Mouse (Mus musculus): ENCODE data around the gene Vps9d1.
"Not testable (repeated sequence)": the region's sequence is repeated elsewhere in the genome, so short reads cannot be mapped to it uniquely, and the experiment has no call there.

Gene Vps9d1

DNA sequence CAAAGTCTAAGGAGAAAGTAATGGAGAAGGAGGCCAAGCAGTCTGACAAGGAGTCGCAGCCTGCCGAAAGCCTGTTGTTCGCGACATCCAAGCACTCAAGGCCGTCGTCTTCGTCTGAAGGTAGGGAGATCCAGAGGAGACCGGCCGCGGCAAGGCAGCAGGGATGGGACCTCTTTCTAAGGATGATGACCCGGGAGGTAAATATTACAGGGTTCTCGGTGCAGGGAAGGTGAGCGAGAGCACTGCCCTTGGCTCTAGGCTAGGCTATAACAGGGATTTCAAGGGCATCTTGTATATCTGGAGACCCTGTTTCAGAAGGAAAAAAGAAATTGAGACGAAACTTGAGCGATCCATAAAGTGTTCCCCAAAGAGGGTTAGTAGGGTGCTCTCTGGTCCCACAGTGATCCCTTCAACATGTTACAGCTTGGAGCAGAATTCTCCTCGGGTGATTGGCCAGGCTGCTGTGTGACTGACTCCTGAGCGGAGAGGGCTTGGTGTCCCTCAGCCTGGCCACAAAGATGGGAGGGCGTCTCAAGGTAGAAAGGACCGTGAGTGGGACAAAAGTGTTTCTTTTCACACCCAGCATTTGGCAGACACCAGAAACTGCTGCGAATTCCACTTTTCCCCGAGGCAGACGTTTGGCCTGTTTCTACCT is 40.9 kb downstream of the Vps9d1 start:
- DNase-seq (ENCODE audit: low spot score): no peak

DNA sequence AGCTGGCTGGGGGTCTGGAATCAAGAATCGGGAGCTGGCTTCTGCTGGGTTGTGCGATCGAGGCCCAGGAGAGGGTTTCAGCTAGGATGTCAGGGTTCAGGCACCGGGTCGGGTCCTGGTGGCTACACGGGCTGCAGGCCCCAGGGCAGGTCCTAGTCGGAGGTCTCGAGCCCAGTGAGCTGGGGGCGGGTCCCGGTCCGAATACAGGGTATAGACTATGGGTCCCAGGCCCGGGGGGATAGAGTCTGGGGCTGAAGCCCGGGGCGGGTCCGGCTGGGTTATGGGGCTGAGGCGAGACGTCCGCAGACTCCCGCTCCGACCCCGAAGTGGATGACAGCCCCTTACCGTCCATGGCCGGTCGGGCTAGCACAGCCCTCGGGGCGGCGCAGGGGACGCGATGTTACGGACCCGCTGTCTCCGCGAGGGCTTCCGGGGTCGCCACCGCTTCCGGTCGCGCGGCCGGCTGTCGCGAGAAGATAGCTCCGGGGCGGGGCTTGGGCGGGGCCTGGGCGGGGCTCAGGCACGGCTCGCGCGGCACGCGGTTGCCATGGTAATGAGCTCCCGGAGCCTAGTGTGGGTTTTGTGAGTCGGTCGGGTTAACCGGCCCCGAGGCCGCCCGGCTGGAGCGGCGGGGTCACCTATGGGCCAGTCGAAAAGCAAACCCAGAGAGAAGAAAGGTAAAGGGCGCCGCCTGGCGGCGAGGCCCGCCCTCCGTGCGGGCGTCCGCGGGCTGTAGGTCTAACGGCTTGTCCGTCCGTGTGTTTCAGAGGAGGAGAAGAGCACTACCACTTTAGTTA is 41.6 kb downstream of the Vps9d1 start, which contains the start of the genes Chmp1a and Spata33:
Gene Chmp1a (minus strand): TSS at position 443 of the 797 bp plus-strand sequence.
Gene Spata33 (plus strand): TSS at position 512 of the 797 bp plus-strand sequence.
- DNase-seq (ENCODE audit: low spot score): peak; percentile 92

DNA sequence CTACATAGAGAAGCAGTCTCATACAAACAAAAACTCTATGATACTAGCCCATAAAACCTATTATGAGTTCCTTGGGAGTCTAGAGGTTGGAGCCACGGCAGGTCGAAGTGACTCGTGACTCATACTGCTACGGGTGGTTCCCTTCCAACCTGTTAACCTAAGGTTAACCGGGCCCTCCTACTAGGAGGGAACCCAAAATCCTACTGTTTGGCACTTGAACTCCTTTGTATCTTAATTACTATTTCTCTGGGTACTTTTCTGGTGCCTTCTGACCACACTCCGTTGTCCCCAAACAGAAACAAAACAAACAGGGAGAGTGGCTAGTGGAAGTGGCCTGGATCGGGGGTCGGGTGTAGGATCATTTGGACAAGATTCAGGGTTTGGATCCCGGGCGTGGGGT is 42.3 kb downstream of the Vps9d1 start:
- DNase-seq (ENCODE audit: low spot score): no peak

DNA sequence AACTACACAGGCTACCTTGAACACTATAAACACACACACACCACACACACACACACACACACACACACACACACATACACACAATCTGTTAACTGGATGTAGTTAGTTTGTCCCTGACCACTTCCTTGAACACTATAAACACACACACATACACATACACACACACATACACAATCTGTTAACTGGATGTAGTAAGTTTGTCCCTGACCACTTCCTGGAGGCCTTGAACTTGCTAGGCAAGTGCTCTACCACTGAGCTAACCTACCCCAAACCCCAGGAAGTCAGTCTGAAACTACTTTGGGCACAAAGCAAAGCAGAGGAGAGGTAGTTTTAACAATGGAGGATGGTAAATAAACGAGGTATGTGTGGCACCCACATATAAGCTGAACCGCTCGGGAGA is 50.6 kb downstream of the Vps9d1 start:
- no peak for DNase-seq (ENCODE audit: low spot score)

DNA sequence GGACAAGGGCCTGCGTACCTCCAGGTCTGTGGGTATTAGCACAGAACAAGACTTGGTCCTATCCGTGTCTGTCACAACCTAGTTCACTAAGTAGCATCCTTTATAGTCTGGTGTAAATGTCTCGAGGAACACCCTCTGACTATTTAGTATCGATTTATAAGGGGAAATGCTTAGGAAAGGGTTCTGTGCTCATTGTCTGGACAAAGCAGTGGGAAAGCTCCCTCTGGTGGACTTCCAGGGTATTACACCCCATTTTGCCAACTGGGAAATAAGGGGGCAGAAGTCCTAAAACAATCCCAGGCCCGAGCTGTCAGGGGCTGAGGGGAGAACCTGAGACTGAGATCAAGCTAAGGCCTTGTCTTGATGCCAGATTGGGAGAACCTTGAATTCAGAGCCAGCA is 51.9 kb downstream of the Vps9d1 start:
- DNase-seq (ENCODE audit: low spot score): peak; percentile 77

DNA sequence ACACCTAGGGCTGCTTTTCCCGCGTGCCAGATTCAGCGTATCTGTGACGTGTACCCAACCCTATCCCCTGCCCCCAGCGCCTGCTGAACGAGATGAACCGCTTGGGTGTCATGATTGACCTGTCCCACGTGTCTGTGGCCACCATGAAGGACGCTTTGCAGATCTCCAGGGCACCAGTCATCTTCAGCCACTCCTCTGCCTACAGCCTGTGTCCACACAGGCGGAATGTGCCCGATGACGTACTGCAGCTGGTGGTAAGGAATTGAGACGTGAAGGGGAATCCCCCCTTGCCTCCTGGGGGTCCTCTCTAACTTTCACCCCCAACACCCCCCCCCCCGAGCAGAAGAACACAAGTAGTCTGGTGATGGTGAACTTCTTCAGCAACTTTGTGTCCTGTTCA is 54.3 kb downstream of the Vps9d1 start:
- no peak for DNase-seq (ENCODE audit: low spot score)

DNA sequence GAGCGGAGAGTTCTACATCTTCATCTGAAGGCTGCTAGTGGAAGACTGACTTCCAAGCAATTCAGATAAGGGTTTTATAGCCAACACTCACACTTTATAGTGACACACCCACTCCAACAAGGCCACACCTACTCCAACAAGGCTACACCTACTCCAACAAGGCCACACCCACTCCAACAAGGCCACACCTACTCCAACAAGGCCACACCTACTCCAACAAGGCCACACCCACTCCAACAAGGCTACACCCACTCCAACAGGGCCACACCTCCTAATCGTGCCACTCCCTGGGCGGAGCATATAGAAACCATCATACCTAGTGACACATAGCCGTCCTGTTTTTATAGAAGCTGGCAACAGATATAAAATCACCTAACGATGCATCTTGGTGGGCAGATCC is 57.1 kb downstream of the Vps9d1 start:
- DNase-seq (ENCODE audit: low spot score): not testable (repeated sequence)

DNA sequence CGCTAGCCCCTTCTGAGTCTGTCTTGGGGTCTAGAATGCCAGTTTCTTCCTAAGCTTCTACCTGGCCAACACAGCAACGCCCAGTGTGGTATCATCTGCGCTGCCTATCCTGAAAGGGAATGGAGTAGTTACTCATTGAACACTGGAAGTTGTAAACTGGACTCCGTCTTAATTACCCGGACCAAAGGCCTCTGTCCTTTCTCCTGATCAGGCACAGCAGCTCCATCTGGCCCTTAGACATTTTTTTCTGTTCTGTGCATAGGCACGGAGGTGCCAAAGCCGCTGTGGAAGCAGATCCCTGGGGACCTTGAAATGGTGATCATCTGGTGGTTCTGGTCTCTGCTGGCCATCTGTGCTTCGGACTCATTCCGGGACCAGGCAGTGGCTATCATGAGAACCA is 60.4 kb downstream of the Vps9d1 start:
- no peak for DNase-seq (ENCODE audit: low spot score)

All from urinary bladder, postnatal 14 days (tissue).